Mouse (Mus musculus): ENCODE measurements around the gene Cfap97d2. TPM values are rescaled to one million over a fixed set of nuclear protein-coding genes. Genes with fewer than 3 reads are reported as not detected.
A peak's percentile ranks its signal among the peaks of the same experiment; 100 is the strongest.

The Cfap97d2 gene
- polyA plus RNA-seq (2015; fragmentation: Nextera tagmentation; extraction: Ambion mirVana), result not detected in 2 replicates

GRCm38 (mm10) chr8:13705668-13706067, at the start of gene Cfap97d2:
Gene Cfap97d2, plus strand, starts transcription at chr8:13705889.
- WGBS, result 3% methylated on average over 5 of the region's 5 CpGs
- Histone ChIP-seq H3K4me2 (replicated peaks) (no peak within 1 kb of the TSS), H3K27me3 (no peaks in the 10 kb centered on the region), H3K4me1 (peaks cover 7% of the 10 kb centered on the region), H3K27ac (no peak within 1 kb of the TSS), H3K9me3 (no peaks in the 10 kb centered on the region), H3K9ac (peak within 1 kb of the TSS; percentile 25), H3K4me3 (no peak within 1 kb of the TSS), H3K36me3 (no peaks in the 10 kb centered on the region)
- peak; percentile 84; the same call in 1 of the 2 replicates for ATAC-seq (ENCODE audit: low FRiP score, low read depth)

DNA sequence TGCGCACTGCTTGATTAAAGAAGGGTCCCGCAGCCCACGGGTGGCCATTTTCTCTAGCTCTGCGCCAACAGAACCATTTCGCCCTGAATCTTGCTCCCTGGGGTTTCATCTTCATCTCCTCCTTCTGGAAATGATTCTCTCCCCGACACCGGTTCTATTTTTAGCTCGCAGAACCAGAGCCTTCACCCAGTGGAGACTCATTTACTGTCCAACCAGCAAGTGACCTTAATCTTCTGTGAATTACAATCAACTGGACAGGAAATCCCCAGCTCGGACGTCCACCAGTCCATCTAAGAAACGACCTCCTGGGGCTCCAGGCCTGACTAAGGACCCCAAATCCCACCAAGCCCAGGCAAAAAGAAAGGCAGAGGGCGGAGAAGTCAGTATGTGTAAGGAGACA, 48.2 kb upstream of the Cfap97d2 start:
- no peak for ATAC-seq (ENCODE audit: low FRiP score, low read depth)
- Histone ChIP-seq H3K27ac (no peak overlapping the region), H3K27me3 (no peaks in the 10 kb centered on the region), H3K9ac (no peak overlapping the region), H3K4me3 (no peak overlapping the region), H3K4me1 (no peaks in the 10 kb centered on the region), H3K4me2 (replicated peaks) (no peak overlapping the region), H3K36me3 (no peaks in the 10 kb centered on the region), H3K9me3 (no peaks in the 10 kb centered on the region)
- 67% methylated on average over 12 of the region's 12 CpGs for WGBS

DNA sequence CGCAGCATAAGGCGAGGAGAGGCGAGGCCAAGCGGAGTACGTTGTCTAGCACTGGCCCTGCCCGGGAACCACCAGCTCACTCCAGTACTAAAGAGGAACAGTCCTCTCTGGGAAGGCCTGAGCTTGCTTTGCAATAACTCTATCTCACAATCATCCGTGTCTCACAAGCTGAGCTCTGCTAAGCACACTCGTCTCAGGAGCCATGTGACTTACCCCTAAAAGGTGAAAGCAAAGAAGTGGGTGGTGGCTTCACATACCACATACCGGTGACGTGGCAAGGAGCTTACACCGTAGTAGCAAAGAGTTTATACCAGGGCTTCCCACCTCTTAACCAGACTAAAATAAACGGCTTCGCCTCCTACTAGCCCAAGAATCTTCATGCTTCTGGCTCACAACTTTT, 45.4 kb upstream of the Cfap97d2 start:
- Histone ChIP-seq H3K36me3 (no peaks in the 10 kb centered on the region), H3K4me1 (peaks cover 15% of the 10 kb centered on the region), H3K9me3 (no peaks in the 10 kb centered on the region), H3K4me2 (replicated peaks) (no peak overlapping the region), H3K27me3 (no peaks in the 10 kb centered on the region), H3K4me3 (no peak overlapping the region), H3K27ac (no peak overlapping the region), H3K9ac (no peak overlapping the region)
- WGBS, result 84% methylated on average over 13 of the region's 13 CpGs
- no peak for ATAC-seq (ENCODE audit: low FRiP score, low read depth)

DNA sequence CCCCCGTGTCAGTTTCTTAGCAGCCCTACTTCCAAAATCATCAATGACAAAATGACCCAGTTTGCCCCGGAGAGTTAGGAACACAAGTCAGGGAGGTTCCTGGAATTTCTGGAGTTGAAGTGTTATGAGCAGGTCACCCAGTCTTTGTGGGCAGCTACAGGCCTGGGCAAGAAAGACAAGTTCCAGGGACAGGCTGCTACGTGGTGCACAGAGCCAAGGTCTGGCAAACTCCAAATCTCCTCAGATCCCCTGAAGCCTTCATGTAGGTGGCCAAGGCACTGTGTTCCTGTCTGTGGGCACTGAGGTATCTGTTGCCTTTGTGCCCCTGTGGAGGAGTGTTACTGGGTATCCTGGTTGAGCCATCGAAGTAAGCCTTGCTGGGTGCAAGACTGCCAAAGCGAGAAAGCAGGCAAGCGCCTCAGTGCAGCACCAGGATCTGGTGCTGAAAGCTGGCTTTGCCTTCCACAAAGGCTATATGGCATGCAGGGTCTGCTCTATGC, 40.9 kb upstream of the Cfap97d2 start:
- Histone ChIP-seq H3K9ac (no peak overlapping the region), H3K27ac (no peak overlapping the region), H3K4me1 (peaks cover 45% of the 10 kb centered on the region), H3K9me3 (no peaks in the 10 kb centered on the region), H3K4me3 (no peak overlapping the region), H3K4me2 (replicated peaks) (no peak overlapping the region), H3K36me3 (no peaks in the 10 kb centered on the region), H3K27me3 (no peaks in the 10 kb centered on the region)
- ATAC-seq (ENCODE audit: low FRiP score, low read depth), result no peak
- 79% methylated on average over 6 of the region's 6 CpGs for WGBS

DNA sequence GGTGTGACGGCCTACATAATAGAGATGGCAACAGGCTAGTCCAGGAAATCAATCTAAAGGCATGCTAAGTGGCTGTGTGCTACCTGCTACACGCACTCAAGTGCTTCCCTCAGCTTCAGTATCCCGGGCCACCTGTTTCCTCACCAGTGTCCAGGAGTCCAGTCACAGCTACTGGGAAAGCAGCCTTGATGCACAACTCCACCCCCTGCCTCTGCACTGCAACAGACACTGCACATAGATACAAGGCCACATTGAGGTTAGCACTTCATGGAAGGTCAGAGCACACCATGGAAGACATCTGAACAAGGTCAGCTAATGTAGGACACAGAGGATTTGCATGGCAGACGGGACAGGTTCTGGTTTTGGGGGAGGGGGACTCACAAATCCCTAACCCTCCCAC, 40.2 kb upstream of the Cfap97d2 start:
- Histone ChIP-seq H3K4me1 (peaks cover 52% of the 10 kb centered on the region), H3K4me3 (no peak overlapping the region)
- WGBS, result 74% methylated on average over 4 of the region's 4 CpGs

GRCm38 (mm10) chr8:13665944-13666343, 39.7 kb upstream of the Cfap97d2 start:
- ATAC-seq (ENCODE audit: low FRiP score, low read depth), result no peak
- no peaks in the 10 kb centered on the region for H3K27me3 ChIP-seq
- H3K27ac ChIP-seq, result no peak overlapping the region
- peaks cover 52% of the 10 kb centered on the region for H3K4me1 ChIP-seq
- no peak overlapping the region for H3K4me3 ChIP-seq
- H3K9ac ChIP-seq, result no peak overlapping the region
- 79% methylated on average over 8 of the region's 8 CpGs for WGBS
- H3K9me3 ChIP-seq, result no peaks in the 10 kb centered on the region
- H3K4me2 ChIP-seq (replicated peaks), result no peak overlapping the region
- no peaks in the 10 kb centered on the region for H3K36me3 ChIP-seq

More for the DNA sequence above, 40.2 kb upstream of the Cfap97d2 start:
- Histone ChIP-seq H3K4me2 (replicated peaks) (no peak overlapping the region), H3K27ac (no peak overlapping the region), H3K9ac (no peak overlapping the region), H3K9me3 (no peaks in the 10 kb centered on the region), H3K27me3 (no peaks in the 10 kb centered on the region), H3K36me3 (no peaks in the 10 kb centered on the region)
- no peak for ATAC-seq (ENCODE audit: low FRiP score, low read depth)

GRCm38 (mm10) chr8:13667917-13668316, 37.8 kb upstream of the Cfap97d2 start:
- peak; percentile 68 for ATAC-seq (ENCODE audit: low FRiP score, low read depth)
- Histone ChIP-seq H3K27me3 (no peaks in the 10 kb centered on the region), H3K27ac (peak overlapping the region; percentile 72), H3K36me3 (no peaks in the 10 kb centered on the region), H3K9me3 (no peaks in the 10 kb centered on the region), H3K4me2 (replicated peaks) (peak overlapping the region; percentile 27; the same call in 1 of the 2 replicates), H3K9ac (no peak overlapping the region), H3K4me3 (no peak overlapping the region), H3K4me1 (peaks cover 52% of the 10 kb centered on the region)
- 75% methylated on average over 4 of the region's 4 CpGs for WGBS

DNA sequence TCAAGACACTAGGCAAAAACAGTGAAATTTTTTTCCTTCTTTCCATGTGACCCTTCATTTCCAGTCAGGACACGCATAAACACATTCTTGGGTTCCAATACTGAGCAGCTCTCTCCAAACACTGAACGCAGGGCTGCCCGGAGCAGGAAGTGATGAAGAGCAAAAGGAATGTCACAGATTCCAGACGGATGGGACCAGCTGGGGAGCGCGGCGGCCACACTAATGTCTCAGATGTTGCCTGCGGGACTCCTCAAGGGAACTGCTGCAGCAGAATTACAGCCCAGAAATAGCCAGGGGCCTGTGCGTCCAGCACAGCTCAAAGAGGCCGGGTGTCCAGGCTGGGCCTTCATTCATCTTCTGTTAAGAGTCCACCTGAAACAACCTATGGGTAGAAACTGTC, 37.3 kb upstream of the Cfap97d2 start:
- no peaks in the 10 kb centered on the region for H3K9me3 ChIP-seq
- H3K27ac ChIP-seq, result peak overlapping the region; percentile 72; the same call in 1 of the 2 replicates
- no peaks in the 10 kb centered on the region for H3K27me3 ChIP-seq
- H3K4me3 ChIP-seq, result no peak overlapping the region
- peak; percentile 73 for ATAC-seq (ENCODE audit: low FRiP score, low read depth)
- no peak overlapping the region for H3K9ac ChIP-seq
- H3K4me2 ChIP-seq (replicated peaks), result peak overlapping the region; percentile 9; the same call in 1 of the 2 replicates
- peaks cover 52% of the 10 kb centered on the region for H3K4me1 ChIP-seq
- no peaks in the 10 kb centered on the region for H3K36me3 ChIP-seq
- WGBS, result 37% methylated on average over 10 of the region's 10 CpGs

DNA sequence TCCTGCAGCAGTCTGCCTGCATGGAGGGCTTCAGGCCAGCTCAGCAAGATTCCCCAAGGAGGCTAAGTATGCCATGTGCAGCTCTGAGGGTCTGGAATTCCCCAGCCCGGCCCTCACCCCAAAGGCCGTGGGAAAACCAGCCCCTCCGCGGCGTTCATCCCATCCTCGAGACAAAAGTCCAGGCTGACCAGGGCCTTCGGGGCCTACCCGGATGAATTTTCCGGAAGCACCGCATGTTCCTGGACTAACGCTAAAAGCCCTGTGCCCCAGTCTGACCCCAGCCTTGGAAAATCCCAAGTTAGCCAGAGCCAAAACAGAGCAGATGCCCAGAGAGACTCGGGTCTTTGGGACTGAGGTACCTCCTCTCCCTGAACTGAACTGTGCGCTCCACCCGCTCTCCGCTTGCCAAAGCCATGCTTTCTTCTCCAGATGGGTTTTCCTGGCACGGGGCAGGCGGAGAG, 35.6 kb upstream of the Cfap97d2 start:
- no peak overlapping the region for H3K4me2 ChIP-seq (replicated peaks)
- H3K27me3 ChIP-seq, result no peaks in the 10 kb centered on the region
- H3K4me3 ChIP-seq, result no peak overlapping the region
- no peak overlapping the region for H3K27ac ChIP-seq
- no peak for ATAC-seq (ENCODE audit: low FRiP score, low read depth)
- H3K4me1 ChIP-seq, result peaks cover 39% of the 10 kb centered on the region
- 83% methylated on average over 17 of the region's 17 CpGs for WGBS
- no peak overlapping the region for H3K9ac ChIP-seq
- H3K36me3 ChIP-seq, result no peaks in the 10 kb centered on the region
- no peaks in the 10 kb centered on the region for H3K9me3 ChIP-seq

DNA sequence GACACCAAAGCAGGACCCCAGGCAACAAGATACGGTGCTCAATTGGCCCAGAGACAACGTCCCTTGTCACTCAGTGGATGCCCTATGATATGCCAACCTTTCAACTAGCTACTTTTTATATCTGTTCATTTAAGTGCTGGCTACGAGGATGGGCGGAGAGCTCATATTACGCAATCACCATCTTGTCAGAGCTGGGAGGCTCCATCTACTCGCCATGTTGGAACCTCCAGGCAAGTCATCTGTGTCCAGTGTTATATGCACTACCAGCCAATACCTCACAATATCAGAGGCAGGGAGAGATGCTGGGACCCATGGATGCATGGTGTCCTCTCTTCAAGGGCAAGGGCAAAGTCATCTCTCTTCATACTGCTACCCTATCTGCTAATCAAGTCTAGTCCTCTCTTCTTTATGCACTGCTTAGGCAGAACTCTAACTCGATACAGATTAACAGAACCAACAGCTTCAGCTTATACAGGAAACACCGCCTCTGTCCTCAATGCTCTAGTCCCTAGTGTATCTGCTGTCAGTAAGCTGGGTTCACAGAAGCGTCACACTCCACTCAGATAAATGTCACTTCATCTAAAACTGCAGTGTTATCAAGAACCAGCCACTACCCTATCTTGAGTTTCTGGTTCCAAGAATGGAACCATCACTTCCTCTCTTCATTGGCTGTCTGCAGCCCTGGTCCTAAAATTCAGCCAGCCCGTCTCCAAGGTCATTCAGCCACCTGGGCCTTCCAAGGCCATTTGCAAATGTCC, 34.3 kb upstream of the Cfap97d2 start:
- ATAC-seq (ENCODE audit: low FRiP score, low read depth), result no peak
- Histone ChIP-seq H3K4me1 (peaks cover 43% of the 10 kb centered on the region), H3K4me2 (replicated peaks) (no peak overlapping the region), H3K27me3 (no peaks in the 10 kb centered on the region), H3K9me3 (no peaks in the 10 kb centered on the region), H3K4me3 (no peak overlapping the region), H3K9ac (no peak overlapping the region), H3K36me3 (no peaks in the 10 kb centered on the region), H3K27ac (no peak overlapping the region)
- 90% methylated on average over 10 of the region's 10 CpGs for WGBS

DNA sequence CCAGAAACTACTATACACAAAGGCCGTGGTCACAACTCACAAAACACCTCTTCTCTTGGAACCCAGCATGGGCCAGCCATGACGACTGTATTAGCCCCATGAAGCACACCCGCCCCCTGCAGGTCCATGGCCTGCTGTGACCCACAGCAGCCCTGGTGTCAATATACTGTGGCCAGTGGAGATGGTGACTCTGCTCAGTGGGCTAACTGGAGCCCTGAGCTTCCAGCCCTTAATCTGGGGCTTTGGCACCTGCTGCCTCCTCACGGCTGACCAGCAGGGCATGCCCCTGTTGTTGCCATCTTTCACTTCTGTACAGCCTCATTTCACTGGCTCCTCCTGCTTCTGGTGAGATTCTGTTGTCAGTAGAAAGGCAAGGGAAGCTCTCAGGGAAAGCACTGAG, 32.5 kb upstream of the Cfap97d2 start:
- Histone ChIP-seq H3K4me2 (replicated peaks) (no peak overlapping the region), H3K4me3 (no peak overlapping the region), H3K4me1 (peaks cover 41% of the 10 kb centered on the region), H3K36me3 (no peaks in the 10 kb centered on the region), H3K27me3 (peaks cover under 1% of the 10 kb centered on the region; the same call in 1 of the 2 replicates), H3K9me3 (no peaks in the 10 kb centered on the region), H3K27ac (no peak overlapping the region), H3K9ac (no peak overlapping the region)
- 74% methylated on average over 4 of the region's 4 CpGs for WGBS
- no peak for ATAC-seq (ENCODE audit: low FRiP score, low read depth)

GRCm38 (mm10) chr8:13674294-13675010, 31.2 kb upstream of the Cfap97d2 start:
- Histone ChIP-seq H3K9ac (no peak overlapping the region), H3K4me2 (replicated peaks) (peak overlapping the region; percentile 88), H3K36me3 (no peaks in the 10 kb centered on the region), H3K9me3 (no peaks in the 10 kb centered on the region), H3K27ac (no peak overlapping the region), H3K4me1 (peaks cover 29% of the 10 kb centered on the region), H3K27me3 (peaks cover 13% of the 10 kb centered on the region), H3K4me3 (no peak overlapping the region)
- no peak for ATAC-seq (ENCODE audit: low FRiP score, low read depth)
- 55% methylated on average over 12 of the region's 12 CpGs for WGBS

All from limb, embryonic 13.5 days (tissue).